Mouse (Mus musculus) cerebral cortex, adult 2 months (tissue): ENCODE data around the gene Rnf114.

ENCODE experiments used
- WGBS: fragments of 180-500 bp; shearing (Covaris S2); methylation state at CpG from one replicate; pipeline ENCODE4 v1.1.7; 2018; 5-methylcytosine and 5-hydroxymethylcytosine counted together

Gene Rnf114

DNA sequence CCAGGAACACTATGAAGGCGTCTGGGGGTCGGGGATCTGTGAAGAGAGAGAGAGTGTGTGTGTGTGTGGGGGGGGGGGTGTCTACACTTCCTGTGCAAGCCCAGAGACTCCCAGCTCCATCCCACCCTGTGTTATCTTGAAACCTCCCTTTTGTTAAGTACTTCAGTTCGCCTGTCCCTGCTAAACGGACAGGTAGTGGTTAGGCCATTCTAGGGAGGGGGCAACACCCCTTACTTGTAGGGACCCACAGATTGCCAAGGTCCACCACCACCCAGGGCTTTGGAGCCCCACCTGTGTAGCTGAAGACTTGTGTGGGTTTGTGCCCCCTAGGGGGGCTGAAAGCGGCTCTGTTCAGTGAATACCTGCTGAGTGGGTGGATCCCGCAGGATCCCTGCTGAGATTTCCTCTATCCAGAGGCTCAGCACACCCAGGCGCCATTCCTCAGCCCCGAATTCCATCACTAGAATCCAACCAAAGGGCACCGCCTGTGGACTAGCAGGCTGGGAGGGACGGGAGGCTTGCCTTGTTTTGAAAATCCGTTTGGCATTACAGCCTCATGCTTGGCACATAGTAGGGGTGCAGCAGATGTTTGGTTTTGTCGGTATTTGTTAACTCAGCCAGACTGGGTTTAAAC, 48.1 kb downstream of the Rnf114 start:
- WGBS = 59% methylated on average over 12 of the region's 12 CpGs

GRCm38 (mm10) chr2:167541324-167541723, 48.9 kb downstream of the Rnf114 start:
- 57% methylated on average over 6 of the region's 6 CpGs for WGBS

DNA sequence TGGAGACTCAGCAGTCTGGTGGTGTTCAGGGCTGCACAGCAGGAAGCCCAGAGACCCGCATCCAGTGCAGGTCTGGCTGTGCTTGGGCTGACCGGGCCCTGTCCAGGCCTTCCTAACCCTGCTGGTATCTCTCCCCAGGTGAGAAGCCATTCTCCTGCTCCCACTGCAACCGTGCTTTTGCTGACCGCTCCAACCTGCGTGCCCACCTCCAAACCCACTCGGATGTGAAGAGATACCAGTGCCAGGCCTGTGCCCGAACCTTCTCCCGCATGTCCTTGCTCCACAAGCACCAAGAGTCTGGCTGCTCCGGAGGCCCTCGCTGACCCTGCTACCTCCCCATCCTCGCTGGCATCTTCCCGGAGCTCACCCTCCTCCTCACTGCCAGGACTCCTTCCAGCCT, 49.3 kb downstream of the Rnf114 start:
- 84% methylated on average over 12 of the region's 12 CpGs for WGBS

DNA sequence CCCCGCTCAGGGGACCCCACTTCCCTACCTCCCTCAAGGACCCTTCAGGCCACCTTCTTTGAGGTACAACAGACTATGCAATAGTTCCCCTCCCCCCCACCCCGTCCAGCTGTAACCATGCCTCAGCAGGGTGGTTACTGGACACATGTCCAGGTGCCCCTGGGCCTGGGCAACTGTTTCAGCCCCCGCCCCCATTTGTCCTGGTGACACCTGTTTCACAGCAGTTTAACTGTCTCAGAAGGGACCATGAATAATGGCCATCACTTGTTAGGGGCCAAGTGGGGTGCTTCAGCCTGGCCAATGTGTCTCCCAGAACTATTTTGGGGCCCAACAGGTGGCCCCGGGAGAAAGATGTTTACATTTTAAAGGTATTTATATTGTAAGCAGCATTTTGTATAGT, 49.9 kb downstream of the Rnf114 start:
- 89% methylated on average over 4 of the region's 4 CpGs for WGBS

GRCm38 (mm10) chr2:167543121-167544003, 50.9 kb downstream of the Rnf114 start:
- 58% methylated on average over 16 of the region's 16 CpGs for WGBS

DNA sequence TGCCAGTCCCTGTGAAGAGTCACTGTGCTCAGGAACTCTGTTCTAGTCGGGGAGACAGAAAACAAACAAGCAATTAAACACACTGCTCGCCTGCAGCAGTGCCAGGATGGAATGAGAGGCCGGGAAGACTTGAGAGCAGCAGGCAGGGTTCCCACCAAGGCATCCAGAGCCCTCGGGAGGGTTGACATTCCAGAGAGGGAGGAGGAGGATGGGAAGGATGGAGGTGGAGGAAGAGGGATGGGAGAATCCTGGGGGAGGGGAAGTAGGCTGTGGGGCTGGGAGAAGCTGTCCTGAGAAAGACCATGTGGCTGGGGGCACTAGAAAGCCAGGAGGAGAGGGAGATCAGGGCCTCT, 51.5 kb downstream of the Rnf114 start:
- 36% methylated on average over 4 of the region's 4 CpGs for WGBS

DNA sequence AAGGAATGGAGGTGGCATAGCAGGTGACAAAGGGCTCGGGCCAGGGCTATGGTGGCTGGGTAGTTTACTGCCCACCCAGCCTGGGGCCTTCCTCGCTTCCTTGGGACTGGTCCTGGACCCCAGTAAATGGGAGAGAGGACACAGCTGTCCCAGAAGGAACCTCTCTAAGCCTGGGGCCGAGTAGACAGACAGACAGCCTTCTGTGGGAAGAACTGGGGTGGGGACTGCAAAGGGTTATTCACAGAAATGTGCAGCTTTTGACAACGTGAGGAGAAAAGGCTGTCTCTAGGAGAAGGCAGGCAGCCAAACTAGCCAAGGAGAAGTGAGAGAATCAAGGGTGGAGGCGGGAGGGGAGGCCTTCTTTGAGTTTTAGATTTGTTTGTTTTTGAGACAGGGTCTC, 52.0 kb downstream of the Rnf114 start:
- 79% methylated on average over 5 of the region's 5 CpGs for WGBS

GRCm38 (mm10) chr2:167546447-167547195, 54.2 kb downstream of the Rnf114 start:
- 85% methylated on average over 18 of the region's 18 CpGs for WGBS

DNA sequence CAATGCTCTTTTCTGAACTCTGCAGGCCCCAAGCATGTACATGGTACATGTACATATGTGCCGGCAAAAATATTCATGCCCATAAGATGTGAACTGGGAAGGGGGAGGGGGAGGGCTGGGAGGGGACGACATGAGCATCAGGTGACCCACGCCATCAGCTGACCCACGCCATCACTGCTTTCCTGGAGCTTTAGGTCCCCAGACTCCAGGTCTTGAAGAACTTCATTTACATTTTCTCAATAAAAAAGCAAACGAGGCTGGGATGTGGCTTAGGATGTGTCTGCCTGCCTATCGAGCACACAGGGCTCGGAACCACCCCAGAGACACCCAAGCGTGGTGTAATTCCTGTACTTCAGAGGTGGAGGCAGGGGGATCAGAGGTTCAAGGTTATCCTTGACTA, 55.0 kb downstream of the Rnf114 start:
- WGBS = 89% methylated on average over 8 of the region's 8 CpGs

DNA sequence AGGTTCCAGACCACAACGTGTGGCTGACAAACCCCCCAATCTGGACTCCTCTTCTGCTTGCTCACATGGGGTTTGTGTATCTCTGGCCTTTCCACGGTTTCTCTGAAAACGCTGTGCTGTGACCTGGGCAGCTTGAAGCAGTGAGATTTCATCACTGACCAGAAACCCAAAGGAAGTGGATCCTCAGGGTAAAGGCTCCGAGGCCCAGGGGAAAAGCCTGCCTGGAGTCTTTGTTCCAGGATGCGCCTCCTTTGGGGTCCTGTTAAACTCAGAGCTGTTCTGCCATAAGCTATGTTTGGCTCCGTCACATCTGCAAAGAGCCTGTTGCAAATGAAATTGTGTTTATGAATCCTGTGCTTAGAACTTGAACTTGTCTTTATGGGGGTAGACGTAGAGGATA, 56.5 kb downstream of the Rnf114 start:
- 91% methylated on average over 7 of the region's 7 CpGs for WGBS

- 81% methylated on average over 8 of the region's 8 CpGs for WGBS
These were observed 58.0 kb downstream of the Rnf114 start for GRCm38 (mm10) chr2:167550341-167550854.

- 74% methylated on average over 8 of the region's 8 CpGs for WGBS
These were observed 59.0 kb downstream of the Rnf114 start for GRCm38 (mm10) chr2:167551342-167551920.

DNA sequence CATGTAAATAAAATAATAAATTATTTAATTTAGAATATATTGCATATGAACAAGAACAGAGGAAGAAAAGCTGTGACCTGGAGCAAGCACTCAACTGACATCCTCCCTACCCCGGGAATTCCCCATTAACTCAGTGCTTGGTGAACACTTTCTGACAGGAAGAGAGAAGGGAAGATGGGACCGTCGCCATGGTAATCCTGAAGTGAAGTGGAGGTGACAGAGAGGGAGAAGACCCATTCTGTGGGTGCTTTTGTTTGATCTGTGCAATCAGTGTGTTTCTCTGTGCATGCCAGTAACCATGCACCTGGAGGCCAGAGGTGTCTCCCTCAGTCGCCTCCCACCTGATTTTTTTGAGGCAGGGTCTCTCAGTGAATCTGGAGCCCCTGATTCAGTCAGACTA, 59.8 kb downstream of the Rnf114 start:
- 84% methylated on average over 4 of the region's 4 CpGs for WGBS

- WGBS = 64% methylated on average over 11 of the region's 11 CpGs
These were observed 60.5 kb downstream of the Rnf114 start for GRCm38 (mm10) chr2:167552927-167553402.

- 86% methylated on average over 5 of the region's 5 CpGs for WGBS
These were observed 63.3 kb downstream of the Rnf114 start for GRCm38 (mm10) chr2:167555766-167556165.

DNA sequence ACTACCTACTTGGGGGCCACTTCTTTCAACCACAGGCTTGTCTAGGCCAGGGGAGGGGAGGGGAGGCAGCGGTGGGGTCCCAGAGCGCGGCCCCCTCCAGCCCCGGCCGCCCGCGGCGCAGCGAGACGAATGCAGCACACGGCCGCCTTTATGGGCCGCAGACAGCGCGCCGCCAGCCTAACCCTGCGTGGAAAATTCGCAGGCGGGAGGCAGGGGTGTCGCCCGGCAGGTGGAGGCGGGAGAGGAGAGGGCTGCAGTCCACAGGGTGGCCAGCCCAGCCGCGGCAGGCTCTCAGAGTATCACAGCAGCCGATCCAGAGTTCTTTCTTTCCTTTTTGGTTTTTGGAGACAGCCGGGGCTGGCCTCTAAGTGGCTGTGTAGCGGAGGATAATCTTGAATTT, 67.0 kb downstream of the Rnf114 start:
- WGBS = 36% methylated on average over 27 of the region's 27 CpGs

GRCm38 (mm10) chr2:167562101-167562500, 69.7 kb downstream of the Rnf114 start:
- WGBS = 45% methylated on average over 8 of the region's 8 CpGs

GRCm38 (mm10) chr2:167563035-167563434, 70.6 kb downstream of the Rnf114 start:
- 83% methylated on average over 5 of the region's 5 CpGs for WGBS

GRCm38 (mm10) chr2:167563703-167564102, 71.3 kb downstream of the Rnf114 start:
- WGBS = 59% methylated on average over 12 of the region's 12 CpGs

GRCm38 (mm10) chr2:167564551-167565311, 72.3 kb downstream of the Rnf114 start:
- 93% methylated on average over 13 of the region's 13 CpGs for WGBS

- 82% methylated on average over 3 of the region's 3 CpGs for WGBS
These were observed 72.8 kb downstream of the Rnf114 start for GRCm38 (mm10) chr2:167565312-167565656.
